Mouse (Mus musculus): ENCODE data around the gene Trp53.

GRCm38 (mm10) chr11:69604795-69605664, 24.9 kb downstream of the Trp53 start:
- no peak for TF ChIP-seq GATA1 (IDR thresholded peaks at IDR 0.05; ENCODE audit: borderline replicate concordance, low read length)
- TF ChIP-seq FLI1 (IDR thresholded peaks at IDR 0.05; ENCODE audit: low read length), result no peak

Measured in megakaryocyte, embryonic 14.5 days (primary cell).